Mouse (Mus musculus) kidney, adult 2 months (tissue): ENCODE results near the gene Atp11a.

Experiments
- CTCF ChIP-seq: fragments of 200-500 bp; conservative IDR thresholded peaks from 2 replicates; pipeline ENCODE4 v1.5.1; 2011; ENCODE audit warnings: low read depth, mild to moderate bottlenecking, control low read depth, low read length, moderate library complexity, mixed read lengths; ENCODE audit not compliant: insufficient read depth, insufficient read length
- POLR2A ChIP-seq: fragments of 200-500 bp; IDR thresholded peaks from one replicate; pipeline ENCODE4 v1.6.1; 2011; ENCODE audit warnings: low read depth, low read length, control low read depth

- TF ChIP-seq CTCF (no peak), POLR2A (no peak)
These were observed 68.4 kb downstream of the Atp11a start for GRCm38 (mm10) chr8:12825236-12825635.
